Mouse (Mus musculus) telencephalon, adult 2 months (tissue): ENCODE results near the gene Prpf18.

Experiments
- DNase-seq: peaks from one replicate; pipeline ENCODE4 v3.0.0-alpha.2; 2011; ENCODE audit warnings: low read depth, low spot score

The Prpf18 gene

DNA sequence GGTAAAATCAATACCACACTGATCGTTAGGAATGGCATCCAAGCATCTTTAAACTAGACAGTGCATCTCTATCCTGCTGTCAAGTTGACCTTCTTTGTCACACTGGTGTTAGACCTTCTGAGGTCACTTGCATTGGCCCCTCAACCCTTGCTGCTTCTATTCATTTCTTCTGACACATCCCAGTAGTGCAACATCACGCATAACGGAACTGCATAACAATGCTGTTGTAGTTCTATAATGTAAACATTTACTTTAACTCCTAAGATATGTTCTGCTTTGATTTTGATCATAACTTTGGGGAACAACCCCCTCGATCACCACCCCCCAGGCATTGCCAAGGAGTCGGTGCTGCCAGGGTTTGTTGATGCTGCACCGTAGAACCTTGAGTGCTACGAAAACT is 75.9 kb downstream of the Prpf18 start:
- no peak for DNase-seq

DNA sequence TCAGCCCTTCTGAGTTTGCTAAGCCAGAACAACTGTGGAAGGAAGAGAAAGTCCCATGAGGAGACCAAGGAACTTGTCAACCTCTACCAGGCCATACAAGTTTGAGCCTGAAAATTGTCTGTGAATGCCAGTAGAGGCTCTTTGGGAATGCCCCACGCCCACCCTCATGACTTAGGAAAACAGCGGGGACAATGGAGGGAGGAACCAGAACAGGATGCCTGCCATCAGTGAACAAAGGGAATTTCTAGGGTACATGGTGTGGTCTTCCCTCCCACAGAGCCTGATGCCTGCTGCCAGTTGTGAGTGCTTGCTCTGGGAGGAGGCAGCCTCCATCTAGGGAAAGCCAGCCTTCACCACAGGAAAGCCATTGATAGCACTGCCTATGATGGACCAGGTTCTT is 76.8 kb downstream of the Prpf18 start:
- DNase-seq: no peak

DNA sequence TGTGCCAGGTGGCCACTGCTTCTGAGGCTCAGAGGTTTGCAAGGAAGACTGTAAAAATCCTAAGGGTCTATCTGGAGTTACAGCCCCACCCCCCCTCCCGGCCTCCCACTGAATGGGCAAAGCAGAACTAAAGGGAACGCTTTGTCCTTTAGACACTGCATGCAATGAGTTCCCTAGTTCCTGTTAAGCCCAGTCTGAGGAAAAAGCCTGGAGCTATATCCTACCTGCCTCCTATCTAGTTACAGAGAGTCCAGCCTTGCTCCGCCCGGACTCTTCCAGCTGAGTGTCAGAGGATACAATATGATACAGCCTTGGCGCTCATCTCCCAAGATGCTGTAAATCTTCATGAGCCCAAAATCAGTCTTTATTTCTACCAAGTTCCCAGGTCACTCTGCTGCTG is 77.7 kb downstream of the Prpf18 start:
- no peak for DNase-seq

DNA sequence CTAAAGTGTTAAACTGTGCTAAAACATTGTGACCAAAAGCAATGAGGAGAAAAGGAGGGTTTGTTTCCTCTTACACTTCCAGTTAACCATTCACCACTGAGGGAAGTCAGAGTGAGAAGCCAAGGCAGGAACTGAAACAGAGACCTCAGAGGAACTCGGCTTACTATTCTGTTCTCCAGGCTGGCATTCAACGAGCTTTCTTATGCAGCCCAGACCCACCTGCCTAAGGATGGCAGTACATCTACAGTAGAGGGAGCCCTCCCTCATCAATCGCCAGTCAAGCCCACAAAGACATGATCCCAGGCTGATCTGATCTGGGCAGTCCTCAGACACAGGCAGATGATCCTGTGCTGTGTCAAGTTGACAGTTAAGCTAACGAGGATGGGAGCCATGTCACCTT is 78.5 kb downstream of the Prpf18 start:
- no peak for DNase-seq

DNA sequence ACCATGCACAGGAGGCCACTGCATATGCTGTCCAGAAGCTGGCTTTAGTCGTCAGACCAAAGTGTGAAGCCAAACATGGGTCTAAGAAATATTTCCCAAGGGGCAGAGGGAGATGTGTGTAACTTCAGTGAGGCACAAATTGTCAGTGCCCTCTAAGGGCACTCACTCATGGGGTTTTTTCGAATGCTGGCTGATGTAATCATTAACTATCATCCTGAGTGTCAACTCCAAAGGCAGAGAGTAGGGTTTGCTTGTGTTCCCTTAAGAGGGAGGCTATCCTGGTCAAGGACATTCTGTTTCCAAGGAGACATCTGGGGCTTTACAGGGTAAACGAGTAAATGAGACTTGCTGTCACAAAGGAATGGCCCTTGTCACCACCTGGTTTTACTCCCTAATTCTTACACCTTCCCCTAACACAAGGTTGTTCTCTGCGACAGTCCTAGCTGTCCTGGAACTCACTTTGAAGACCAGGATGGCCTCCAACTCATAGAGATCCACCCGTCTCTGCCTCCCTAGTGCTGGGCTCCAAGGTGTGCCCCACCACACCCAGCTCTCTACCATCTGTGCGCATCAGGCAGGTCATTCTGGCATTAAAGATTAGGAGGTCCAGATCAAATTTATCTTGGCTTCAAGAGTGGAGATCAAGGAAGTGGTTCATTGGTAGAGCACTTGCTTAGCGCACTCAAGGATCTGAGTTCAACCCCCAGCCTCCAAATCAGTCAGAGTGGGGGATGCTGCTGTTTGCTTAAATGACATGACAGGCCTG is 79.2 kb downstream of the Prpf18 start:
- DNase-seq: no peak
